Mouse (Mus musculus) erythroid progenitor cell, adult 5-6 weeks (primary cell): ENCODE measurements around the gene Mgat5. TPM values are rescaled to one million over a fixed set of nuclear protein-coding genes. Genes with fewer than 3 reads are reported as not detected.

Experiments used
- ATAC-seq: replicated peaks from 2 replicates; pipeline ENCODE4 v1.8.0; 2016; ENCODE audit warnings: moderate number of reproducible peaks, mild to moderate bottlenecking, moderate TSS enrichment, inconsistent platforms; ENCODE audit not compliant: poor library complexity, low FRiP score, severe bottlenecking
- total RNA-seq, 2 experiments: library from RNA; stranded (forward) in 1 of 2; stranded (reverse) in 1 of 2; fragments of 150-400 nt in 1 of 2; fragments of 186-747, 209-891 nt in 1 of 2; gene quantifications; 2 replicates each; pipeline versions ENCODE4 v1.2.3 to v1.2.4; 2015 to 2017; ENCODE audit warnings: low replicate concordance in 2 of 2

Mgat5 gene
- total RNA-seq, 2 experiments from 2014 or later, result 4.4 to 10.1 TPM

GRCm38 (mm10) chr1:127214585-127215232, 9.9 kb downstream of the Mgat5 start:
- no peak for ATAC-seq

GRCm38 (mm10) chr1:127216979-127217378, 12.2 kb downstream of the Mgat5 start:
- ATAC-seq, result no peak

GRCm38 (mm10) chr1:127217665-127218064, 12.8 kb downstream of the Mgat5 start:
- no peak for ATAC-seq

GRCm38 (mm10) chr1:127218182-127218581, 13.4 kb downstream of the Mgat5 start:
- ATAC-seq, result no peak

- no peak for ATAC-seq
Observed at GRCm38 (mm10) chr1:127219161-127219560, 14.3 kb downstream of the Mgat5 start.

DNA sequence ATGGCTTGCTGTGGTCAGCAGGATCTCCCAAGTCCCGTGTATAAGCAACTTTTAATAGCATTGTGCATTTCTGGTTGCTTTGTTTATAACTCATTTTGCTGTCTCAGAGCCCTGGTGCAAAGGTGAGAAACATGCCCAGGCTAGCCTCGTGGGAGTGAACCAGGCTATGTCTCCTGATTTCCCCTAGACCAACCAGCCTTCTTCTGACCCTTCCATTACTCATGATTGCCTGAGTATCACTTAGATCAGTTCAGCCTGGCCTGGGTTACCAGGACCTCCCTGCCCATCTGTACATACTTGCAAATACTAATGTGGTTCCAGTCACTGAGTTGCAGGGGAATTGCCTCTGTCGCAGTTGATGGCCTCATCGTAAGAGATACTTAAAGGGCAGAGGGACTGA, 14.8 kb downstream of the Mgat5 start:
- ATAC-seq, result no peak

DNA sequence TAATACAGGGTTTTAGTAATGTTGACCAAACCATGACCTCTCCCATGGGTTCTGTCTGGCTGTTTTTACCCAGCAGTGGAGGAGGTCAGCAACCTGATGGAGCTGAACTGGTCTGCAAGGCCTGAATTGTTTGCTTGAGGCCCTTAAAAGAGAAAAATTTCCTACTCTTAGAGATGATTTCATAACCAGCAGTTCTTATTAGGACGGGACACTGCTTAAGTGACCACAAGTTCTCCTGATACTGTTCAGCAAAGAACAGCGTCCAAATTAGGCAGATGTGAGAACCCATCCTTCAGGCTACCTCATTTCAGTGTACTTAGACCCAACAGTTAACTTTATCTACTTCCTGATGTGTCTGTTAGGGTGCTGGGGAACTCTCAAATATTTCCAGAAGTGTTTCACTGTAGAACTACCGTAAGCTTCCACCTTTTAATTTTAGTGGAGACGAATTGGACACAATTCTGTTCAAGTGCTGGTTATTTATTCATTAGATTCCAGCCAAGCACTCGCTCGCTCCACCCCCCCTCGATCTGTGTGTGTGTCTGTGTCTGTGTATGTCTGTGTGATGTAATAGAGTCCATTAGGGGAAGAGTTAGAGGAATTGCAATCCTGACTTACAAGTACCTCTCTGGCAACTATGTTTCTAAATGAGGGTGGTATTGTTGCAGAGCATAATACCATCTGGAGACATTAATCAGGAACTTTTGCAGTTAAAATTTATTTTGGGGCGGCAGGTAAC, 17.4 kb downstream of the Mgat5 start:
- ATAC-seq, result no peak

- ATAC-seq, result no peak
Observed at GRCm38 (mm10) chr1:127225060-127225459, 20.2 kb downstream of the Mgat5 start.

- no peak for ATAC-seq
Observed at GRCm38 (mm10) chr1:127229011-127229410, 24.2 kb downstream of the Mgat5 start.

GRCm38 (mm10) chr1:127230468-127230867, 25.7 kb downstream of the Mgat5 start:
- ATAC-seq, result no peak

DNA sequence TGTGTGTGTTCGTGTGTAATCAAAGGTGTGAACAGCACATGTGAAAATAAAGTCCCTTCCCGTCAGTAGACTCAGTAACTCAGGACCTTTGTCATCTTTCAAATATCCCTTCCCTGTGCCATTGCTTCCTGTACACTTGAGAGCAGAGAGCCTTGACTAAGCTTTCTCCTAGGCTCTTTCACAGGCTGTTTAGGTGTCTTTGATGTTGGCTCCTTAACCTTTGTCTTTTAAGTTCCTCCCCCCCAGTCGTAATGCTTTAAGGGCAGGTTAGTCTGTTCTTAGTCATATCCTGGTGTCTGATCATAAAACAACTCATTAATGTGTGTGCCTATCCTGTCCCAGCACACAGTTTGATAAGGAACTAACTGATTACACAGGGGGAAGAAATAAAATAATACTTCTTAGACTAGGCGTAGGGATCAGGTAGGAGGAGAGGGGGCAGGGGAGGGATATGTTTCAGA, 28.4 kb downstream of the Mgat5 start:
- ATAC-seq, result no peak

- ATAC-seq, result no peak
Observed at GRCm38 (mm10) chr1:127235157-127235556, 30.3 kb downstream of the Mgat5 start.

DNA sequence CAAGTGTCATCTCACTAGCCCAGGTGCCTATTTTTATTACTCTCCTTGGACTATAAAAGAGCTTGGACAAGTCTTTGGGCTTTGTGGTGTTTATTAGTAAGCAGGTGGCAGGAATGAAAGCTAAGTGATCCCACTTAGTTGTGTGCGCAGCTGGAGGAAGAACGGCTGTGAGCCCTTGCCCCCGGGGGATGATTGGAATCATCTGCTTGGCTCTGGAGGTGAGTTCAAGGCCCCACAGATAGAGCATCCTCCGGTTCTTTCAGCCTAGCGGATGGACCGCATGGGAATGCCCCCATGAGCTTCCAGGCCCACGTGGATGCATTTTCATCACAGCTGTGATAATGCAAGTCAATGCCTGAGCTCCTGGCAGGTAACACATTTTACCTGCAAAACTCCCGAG, 31.6 kb downstream of the Mgat5 start:
- ATAC-seq, result no peak

- no peak for ATAC-seq
Observed at GRCm38 (mm10) chr1:127238871-127239314, 34.1 kb downstream of the Mgat5 start.

- no peak for ATAC-seq
Observed at GRCm38 (mm10) chr1:127239914-127240313, 35.1 kb downstream of the Mgat5 start.

GRCm38 (mm10) chr1:127242151-127242887, 37.5 kb downstream of the Mgat5 start:
- no peak for ATAC-seq

- no peak for ATAC-seq
Observed at GRCm38 (mm10) chr1:127242888-127243588, 38.2 kb downstream of the Mgat5 start.

- no peak for ATAC-seq
Observed at GRCm38 (mm10) chr1:127244054-127244770, 39.4 kb downstream of the Mgat5 start.

GRCm38 (mm10) chr1:127246158-127246557, 41.3 kb downstream of the Mgat5 start:
- no peak for ATAC-seq
